Mouse (Mus musculus): Measurements from ENCODE around the gene Ednra. TPM values are rescaled to one million over a fixed set of nuclear protein-coding genes. Genes with fewer than 3 reads are reported as not detected.

The Ednra gene
- polyA plus RNA-seq, 1 experiment from 2014 or later: 8.4 TPM

GRCm38 (mm10) chr8:77637593-77637992, 86.7 kb downstream of the Ednra start:
- WGBS: 92% methylated on average over 3 of the region's 3 CpGs
- no peak overlapping the region for H3K4me3 ChIP-seq (ENCODE audit: low read depth, low read length)
- no peak overlapping the region for H3K4me2 ChIP-seq (replicated peaks; ENCODE audit: low read depth)

DNA sequence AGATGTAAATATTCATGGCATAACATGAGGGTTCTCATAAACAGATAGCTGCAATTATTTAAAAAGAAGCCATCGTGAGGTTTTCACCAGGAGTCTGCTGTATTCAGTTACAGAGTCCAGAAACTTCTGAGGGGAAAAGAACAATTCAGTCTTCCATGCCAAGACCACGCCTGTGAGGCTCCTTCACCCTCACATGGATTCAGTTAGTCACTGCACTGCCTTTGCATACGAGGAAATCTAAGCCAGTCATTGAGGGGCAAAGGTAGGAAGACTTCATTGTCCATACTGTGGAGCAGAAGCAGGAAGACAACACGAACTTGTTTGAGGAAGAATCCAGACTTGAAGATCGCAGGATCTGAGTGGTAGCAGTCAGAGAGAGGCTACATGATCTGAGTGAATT, 90.2 kb downstream of the Ednra start:
- Histone ChIP-seq H3K4me3 (ENCODE audit: low read depth, low read length) (no peak overlapping the region), H3K27me3 (replicated peaks; ENCODE audit: control insufficient read depth, insufficient read depth, low read length) (no peaks in the 10 kb centered on the region), H3K9ac (ENCODE audit: low read depth, low read length) (no peak overlapping the region), H3K36me3 (ENCODE audit: control insufficient read depth, insufficient read depth) (no peaks in the 10 kb centered on the region), H3K4me2 (replicated peaks; ENCODE audit: low read depth) (no peak overlapping the region), H3K27ac (ENCODE audit: low read depth, low read length) (no peak overlapping the region), H3K4me1 (replicated peaks; ENCODE audit: control insufficient read depth, insufficient read depth, low read length) (no peaks in the 10 kb centered on the region), H3K9me3 (ENCODE audit: control insufficient read depth) (no peaks in the 10 kb centered on the region)
- no peak for ATAC-seq
- TF ChIP-seq CTCF (IDR thresholded peaks at IDR 0.05; ENCODE audit: low read depth): no peak
- 37% methylated on average over 5 of the region's 5 CpGs for WGBS

More at GRCm38 (mm10) chr8:77637593-77637992, 86.7 kb downstream of the Ednra start:
- Histone ChIP-seq H3K36me3 (ENCODE audit: control insufficient read depth, insufficient read depth) (no peaks in the 10 kb centered on the region), H3K27ac (ENCODE audit: low read depth, low read length) (no peak overlapping the region), H3K9me3 (ENCODE audit: control insufficient read depth) (no peaks in the 10 kb centered on the region), H3K4me1 (replicated peaks; ENCODE audit: control insufficient read depth, insufficient read depth, low read length) (no peaks in the 10 kb centered on the region), H3K9ac (ENCODE audit: low read depth, low read length) (no peak overlapping the region), H3K27me3 (replicated peaks; ENCODE audit: control insufficient read depth, insufficient read depth, low read length) (no peaks in the 10 kb centered on the region)
- ATAC-seq: no peak
- TF ChIP-seq CTCF (IDR thresholded peaks at IDR 0.05; ENCODE audit: low read depth): no peak

- Histone ChIP-seq H3K9me3 (ENCODE audit: control insufficient read depth) (no peaks in the 10 kb centered on the region), H3K27ac (ENCODE audit: low read depth, low read length) (no peak overlapping the region), H3K4me1 (replicated peaks; ENCODE audit: control insufficient read depth, insufficient read depth, low read length) (no peaks in the 10 kb centered on the region), H3K9ac (ENCODE audit: low read depth, low read length) (no peak overlapping the region), H3K27me3 (replicated peaks; ENCODE audit: control insufficient read depth, insufficient read depth, low read length) (no peaks in the 10 kb centered on the region), H3K36me3 (ENCODE audit: control insufficient read depth, insufficient read depth) (no peaks in the 10 kb centered on the region), H3K4me2 (replicated peaks; ENCODE audit: low read depth) (no peak overlapping the region), H3K4me3 (ENCODE audit: low read depth, low read length) (no peak overlapping the region)
- TF ChIP-seq CTCF (IDR thresholded peaks at IDR 0.05; ENCODE audit: low read depth): no peak
- WGBS: 65% methylated on average over 2 of the region's 2 CpGs
- ATAC-seq: no peak
Measured at GRCm38 (mm10) chr8:77633211-77633610, 91.1 kb downstream of the Ednra start.

DNA sequence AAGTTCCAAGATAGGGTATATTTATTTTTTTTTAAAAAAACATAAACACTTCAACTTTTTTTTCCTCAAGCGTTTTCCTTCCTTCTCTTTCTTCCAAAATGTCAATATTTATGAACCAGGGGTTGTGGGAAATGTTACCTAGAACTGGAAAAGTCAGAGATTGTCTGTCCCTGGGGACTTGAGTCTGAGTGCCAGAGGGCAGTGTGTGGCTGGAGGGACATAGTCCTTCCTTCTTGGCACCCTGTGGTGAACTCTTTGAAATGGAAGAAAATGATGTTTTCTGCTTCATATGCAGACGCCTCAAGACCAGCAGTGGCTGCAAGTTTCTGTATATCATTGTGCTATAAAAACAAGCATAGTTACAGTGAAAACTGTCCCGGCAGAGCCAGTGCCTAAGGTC, 93.6 kb downstream of the Ednra start:
- Histone ChIP-seq H3K9ac (ENCODE audit: low read depth, low read length) (no peak overlapping the region), H3K4me2 (replicated peaks; ENCODE audit: low read depth) (no peak overlapping the region), H3K36me3 (ENCODE audit: control insufficient read depth, insufficient read depth) (no peaks in the 10 kb centered on the region), H3K27me3 (replicated peaks; ENCODE audit: control insufficient read depth, insufficient read depth, low read length) (no peaks in the 10 kb centered on the region), H3K9me3 (ENCODE audit: control insufficient read depth) (no peaks in the 10 kb centered on the region), H3K4me3 (ENCODE audit: low read depth, low read length) (no peak overlapping the region), H3K27ac (ENCODE audit: low read depth, low read length) (no peak overlapping the region), H3K4me1 (replicated peaks; ENCODE audit: control insufficient read depth, insufficient read depth, low read length) (no peaks in the 10 kb centered on the region)
- ATAC-seq: no peak
- WGBS: 63% methylated on average over 3 of the region's 3 CpGs
- no peak for TF ChIP-seq CTCF (IDR thresholded peaks at IDR 0.05; ENCODE audit: low read depth)

DNA sequence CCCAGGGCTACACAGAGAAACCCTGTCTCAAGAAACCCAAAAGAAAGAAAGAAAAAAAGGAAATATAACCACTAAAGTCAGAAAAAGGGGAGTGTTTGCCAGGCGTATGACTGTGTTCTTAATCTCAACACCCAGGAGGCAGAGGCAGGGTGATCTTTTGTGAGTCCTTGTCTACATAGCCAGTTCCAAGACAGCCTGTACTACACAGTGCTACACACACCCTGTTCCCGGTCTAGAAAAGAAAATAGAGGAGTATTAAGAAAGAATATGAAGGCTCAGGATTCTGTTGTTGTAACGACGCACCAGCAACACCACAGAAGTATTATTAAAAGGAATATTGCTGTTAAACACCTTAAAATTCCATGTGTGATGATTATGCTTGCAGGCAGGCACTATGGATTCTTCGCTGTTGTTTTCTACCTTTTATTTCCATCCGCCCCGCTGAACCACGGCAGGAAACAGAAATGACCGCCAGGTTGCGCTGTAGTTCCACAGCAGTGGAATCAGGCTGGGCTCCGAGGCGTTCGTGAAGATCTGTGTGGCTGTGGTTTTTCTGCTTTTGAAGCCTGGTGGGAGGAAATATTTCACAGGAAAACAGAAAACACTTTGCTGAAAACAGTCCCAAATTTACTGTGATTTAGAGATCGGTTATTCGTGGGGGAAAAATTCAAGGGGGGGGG, 94.3 kb downstream of the Ednra start:
- H3K4me2 ChIP-seq (replicated peaks; ENCODE audit: low read depth): no peak overlapping the region
- ATAC-seq: peak; percentile 51; the same call in 1 of the 2 replicates
- H3K4me1 ChIP-seq (replicated peaks; ENCODE audit: control insufficient read depth, insufficient read depth, low read length): no peaks in the 10 kb centered on the region
- no peaks in the 10 kb centered on the region for H3K36me3 ChIP-seq (ENCODE audit: control insufficient read depth, insufficient read depth)
- peak; percentile 98 for TF ChIP-seq CTCF (IDR thresholded peaks at IDR 0.05; ENCODE audit: low read depth)
- no peaks in the 10 kb centered on the region for H3K27me3 ChIP-seq (replicated peaks; ENCODE audit: control insufficient read depth, insufficient read depth, low read length)
- H3K4me3 ChIP-seq (ENCODE audit: low read depth, low read length): no peak overlapping the region
- H3K27ac ChIP-seq (ENCODE audit: low read depth, low read length): no peak overlapping the region
- no peak overlapping the region for H3K9ac ChIP-seq (ENCODE audit: low read depth, low read length)
- H3K9me3 ChIP-seq (ENCODE audit: control insufficient read depth): no peaks in the 10 kb centered on the region
- 18% methylated on average over 15 of the region's 15 CpGs for WGBS

- Histone ChIP-seq H3K36me3 (ENCODE audit: control insufficient read depth, insufficient read depth) (no peaks in the 10 kb centered on the region), H3K27me3 (replicated peaks; ENCODE audit: control insufficient read depth, insufficient read depth, low read length) (no peaks in the 10 kb centered on the region), H3K27ac (ENCODE audit: low read depth, low read length) (no peak overlapping the region), H3K4me2 (replicated peaks; ENCODE audit: low read depth) (no peak overlapping the region), H3K4me1 (replicated peaks; ENCODE audit: control insufficient read depth, insufficient read depth, low read length) (no peaks in the 10 kb centered on the region), H3K9me3 (ENCODE audit: control insufficient read depth) (no peaks in the 10 kb centered on the region), H3K4me3 (ENCODE audit: low read depth, low read length) (no peak overlapping the region), H3K9ac (ENCODE audit: low read depth, low read length) (no peak overlapping the region)
- WGBS: 95% methylated on average over 7 of the region's 7 CpGs
- ATAC-seq: no peak
- TF ChIP-seq CTCF (IDR thresholded peaks at IDR 0.05; ENCODE audit: low read depth): no peak
Measured at GRCm38 (mm10) chr8:77623677-77624209, 100.5 kb downstream of the Ednra start.
